16 mouse cellular contexts compared by ENCODE assay signal in the genomic region with DNA sequence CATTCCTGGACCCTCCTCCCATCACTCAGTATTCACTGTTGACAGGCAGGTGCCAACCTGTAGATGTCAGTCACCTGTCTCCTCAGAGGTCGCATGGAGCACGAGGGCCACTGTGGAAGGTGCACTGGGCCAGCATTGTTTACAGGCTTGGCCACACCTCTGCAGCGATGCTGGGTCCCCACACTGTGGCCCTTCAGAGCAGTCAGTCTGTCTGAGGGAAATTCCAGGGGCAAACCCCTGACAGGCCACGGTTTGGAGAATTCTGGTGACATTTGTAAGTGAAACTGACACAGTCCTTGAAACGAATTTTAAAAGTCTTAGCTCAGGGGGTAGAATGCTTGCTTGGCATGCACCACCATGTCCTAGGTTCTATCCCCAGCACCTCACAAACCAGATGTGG.
"Had no signal": no experiment of that assay in that cellular context is flagged by ENCODE, and none has a peak within 500 bp of the region (broad histone marks: within the 10 kb centered on the region; RNA-seq: fewer than 3 reads in every experiment).

No protein-coding gene starts in this region.

- H3K9ac ChIP-seq: limb, embryonic 12.5 days; liver, embryonic 13.5 days; liver, postnatal 0 days; lung, embryonic 15.5 days; midbrain, embryonic 12.5 days had no signal

- H3K4me3 ChIP-seq: left cerebral cortex, adult 2 months; limb, embryonic 12.5 days; liver, embryonic 13.5 days; lung, embryonic 15.5 days; megakaryocyte, embryonic 14.5 days; midbrain, embryonic 12.5 days had no signal

- DNase-seq: kidney, adult 8-10 months; kidney, postnatal 25 days; liver; liver, embryonic 13.5 days; liver, postnatal 0 days; lung, postnatal 14 days; right cerebral cortex, postnatal 14 days; thymus, adult 18-20 months; thymus, postnatal 14 days had no signal

- H3K27me3 ChIP-seq: limb, embryonic 12.5 days; liver, embryonic 13.5 days; lung, embryonic 15.5 days; megakaryocyte, embryonic 14.5 days; midbrain, embryonic 12.5 days had no signal

- H3K36me3 ChIP-seq: lung, embryonic 15.5 days had no signal

- H3K9me3 ChIP-seq: limb, embryonic 12.5 days; liver, embryonic 13.5 days; lung, embryonic 15.5 days; megakaryocyte, embryonic 14.5 days; midbrain, embryonic 12.5 days had no signal

- H3K4me1 ChIP-seq: limb, embryonic 12.5 days; lung, embryonic 15.5 days had no signal

- H3K27ac ChIP-seq: left cerebral cortex, adult 2 months; limb, embryonic 12.5 days; liver, embryonic 13.5 days; lung, embryonic 15.5 days; macrophage; midbrain, embryonic 12.5 days had no signal

- H3K4me2 ChIP-seq: limb, embryonic 12.5 days; liver, embryonic 13.5 days; lung, embryonic 15.5 days; midbrain, embryonic 12.5 days had no signal

- ATAC-seq: liver, postnatal 0 days; midbrain, embryonic 16.5 days had no signal
